Mouse (Mus musculus): ENCODE measurements around the gene Dennd1a.

GRCm38 (mm10) chr2:37963362-37963761 lies 323.8 kb downstream of the Dennd1a start:
- TF ChIP-seq POLR2A (IDR thresholded peaks at IDR 0.05; ENCODE audit: low read depth, low read length): no peak
- TF ChIP-seq CTCF (conservative IDR thresholded peaks at IDR 0.05; ENCODE audit: insufficient read depth, insufficient read length, low read depth, low read length): no peak
